Mouse (Mus musculus): Measurements from ENCODE around the gene Pskh1.

The Pskh1 gene

DNA sequence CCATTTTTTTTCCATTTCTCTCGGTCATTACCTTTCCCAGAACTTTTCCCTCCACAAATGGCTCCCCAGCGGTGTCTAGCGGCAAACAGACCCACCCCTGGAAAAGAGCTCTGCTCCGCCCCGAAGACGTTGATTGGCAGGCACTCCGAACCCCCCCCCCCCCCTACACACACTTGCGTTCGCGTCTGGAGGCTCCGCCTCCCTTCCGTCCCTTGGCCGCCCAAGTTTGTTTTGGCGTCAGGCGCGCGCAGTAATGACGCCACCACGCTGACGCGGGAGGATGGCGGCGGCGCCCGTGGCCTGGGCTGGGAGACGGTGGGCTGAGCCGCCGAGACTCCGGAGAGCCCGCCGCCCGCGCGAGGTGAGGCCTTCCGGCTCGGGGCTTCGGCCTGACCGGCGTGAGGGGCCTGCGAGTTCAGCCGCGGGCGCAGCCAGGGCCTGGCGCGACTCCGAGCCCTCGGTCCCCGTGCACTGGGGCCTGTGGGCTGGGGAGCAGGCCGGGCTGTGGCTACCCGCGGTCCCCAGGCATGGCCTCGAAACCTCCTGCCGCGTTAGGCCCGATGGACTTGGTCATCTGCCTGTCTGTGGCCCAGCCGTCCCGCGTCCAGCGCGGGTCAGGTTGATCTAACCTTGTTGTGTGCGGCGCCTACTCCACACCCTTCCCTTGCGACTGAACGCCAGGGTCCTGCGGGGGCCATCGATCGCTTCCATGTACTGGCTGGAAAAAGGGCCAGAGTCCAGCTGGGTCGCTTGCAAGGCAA is at the start of gene Pskh1:
Gene Pskh1, plus strand, starts transcription at position 262 of the 761 bp plus-strand sequence.
- DNase-seq (ENCODE audit: low spot score in 2 of 2): peak; percentile 84 to 91

DNA sequence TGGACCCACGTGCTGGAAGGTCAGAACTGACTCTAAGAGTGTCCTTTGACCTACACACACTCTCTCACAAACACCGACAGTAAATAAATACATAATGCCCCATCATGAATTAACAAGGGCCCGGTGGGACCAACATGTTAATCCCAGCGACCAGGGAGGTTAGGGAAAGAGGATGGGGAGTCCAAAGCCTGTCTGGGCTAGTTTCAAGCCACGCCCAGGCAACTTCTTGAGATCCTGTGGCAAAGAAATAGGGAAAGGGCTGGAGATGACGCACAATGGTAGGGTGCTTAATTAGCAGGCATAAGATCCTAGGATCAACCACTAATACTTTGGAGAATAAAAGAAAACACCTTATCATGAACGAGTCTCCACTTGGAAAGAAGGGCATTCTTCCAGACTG is 49.6 kb upstream of the Pskh1 start:
- DNase-seq (ENCODE audit: low spot score in 2 of 2): no peak

DNA sequence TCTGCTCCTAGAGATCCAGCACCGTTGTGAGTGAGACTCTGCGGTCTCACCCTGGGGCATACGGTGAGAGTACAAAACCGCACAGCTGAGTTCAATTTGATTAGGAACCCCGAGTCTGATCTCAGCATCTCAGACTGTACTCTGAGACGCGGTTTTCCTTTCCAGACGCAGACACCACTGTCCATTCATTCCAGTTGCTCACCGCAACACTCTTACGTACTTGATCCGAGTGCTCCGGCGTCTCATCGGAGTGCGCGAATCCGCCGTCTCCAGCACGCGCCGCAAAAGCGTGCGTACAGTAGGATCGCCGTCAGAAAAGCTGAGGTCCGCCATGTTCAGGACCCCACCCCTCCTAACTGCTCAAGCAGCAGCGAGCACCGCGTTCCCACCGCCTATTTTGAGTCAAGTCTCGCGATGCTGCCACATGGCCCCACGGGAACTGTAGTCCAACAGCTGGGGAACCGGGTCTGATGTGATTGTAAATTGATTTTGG is 48.5 kb upstream of the Pskh1 start:
- peak; percentile 74 to 85 for DNase-seq (ENCODE audit: low spot score in 2 of 2)

DNA sequence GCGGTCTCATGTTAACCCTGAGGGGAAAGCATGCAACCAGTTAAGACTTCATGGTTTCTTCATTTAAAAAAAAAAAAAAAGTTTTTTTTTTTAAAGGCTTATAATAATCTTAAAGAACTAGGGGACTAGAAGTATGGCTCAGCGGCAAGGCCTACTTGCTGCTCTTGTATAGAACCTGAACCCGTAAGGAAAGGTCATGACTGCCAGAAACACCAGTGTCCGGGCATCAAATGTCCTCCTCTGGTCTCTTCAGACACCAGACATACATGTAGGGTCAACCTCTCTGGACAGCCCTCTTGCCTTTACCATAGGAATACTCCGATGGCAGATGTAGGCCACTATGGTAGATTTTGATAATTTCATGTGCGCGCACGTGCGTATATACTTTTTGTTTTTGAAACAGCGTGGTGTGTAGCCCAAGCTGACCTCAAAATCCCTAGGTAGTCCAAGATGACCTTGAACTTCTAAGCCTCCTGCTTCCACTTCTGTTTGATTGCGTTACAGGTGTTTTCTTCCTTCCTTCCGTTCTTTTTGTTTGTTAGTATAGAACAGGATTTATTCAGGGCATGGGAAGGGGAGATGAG is 48.0 kb upstream of the Pskh1 start:
- peak in 1 of 2 experiments; percentile 18 for DNase-seq (ENCODE audit: low spot score in 2 of 2)

DNA sequence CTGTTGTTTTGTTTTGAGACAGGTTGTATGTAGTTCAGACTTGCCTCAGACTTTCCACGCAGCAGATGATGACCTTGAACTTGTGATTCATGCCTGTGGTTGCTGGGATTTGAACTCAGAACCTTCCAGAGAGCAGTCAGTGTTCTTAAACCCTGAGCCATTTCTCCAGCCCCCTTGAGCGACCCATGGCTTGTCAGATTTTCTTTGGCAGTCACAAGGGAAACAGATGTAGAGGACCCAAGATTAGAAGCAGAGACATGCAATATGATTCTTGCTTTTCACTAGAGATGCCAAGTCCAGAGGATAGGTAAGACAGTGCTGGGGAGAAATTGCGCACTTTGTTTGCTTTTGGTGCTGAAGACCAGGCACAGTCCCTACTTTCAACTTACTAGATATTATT is 47.1 kb upstream of the Pskh1 start, which contains the start of gene Cenpt:
Gene Cenpt, minus strand, starts transcription at position 101 of the 400 bp plus-strand sequence.
- no peak for DNase-seq (ENCODE audit: low spot score in 2 of 2)

DNA sequence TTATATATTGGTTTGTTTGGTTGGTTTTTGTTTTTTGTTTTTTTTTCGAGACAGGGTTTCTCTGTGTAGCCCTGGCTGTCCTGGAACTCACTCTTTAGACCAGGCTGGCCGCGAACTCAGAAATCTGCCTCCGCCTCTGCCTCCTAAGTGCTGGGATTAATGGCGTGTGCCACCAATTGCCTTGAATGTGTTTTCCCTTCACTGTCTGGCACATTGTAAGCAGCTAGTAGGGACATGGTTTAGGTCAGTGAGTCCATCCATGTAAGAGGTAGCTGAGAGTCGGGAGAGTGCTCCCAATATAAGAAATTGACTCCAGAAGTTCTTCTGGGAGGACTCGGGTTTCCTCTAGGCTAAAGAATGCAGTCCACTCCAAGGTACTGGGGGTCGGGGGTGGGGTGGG is 45.9 kb upstream of the Pskh1 start:
- DNase-seq (ENCODE audit: low spot score in 2 of 2): no peak

DNA sequence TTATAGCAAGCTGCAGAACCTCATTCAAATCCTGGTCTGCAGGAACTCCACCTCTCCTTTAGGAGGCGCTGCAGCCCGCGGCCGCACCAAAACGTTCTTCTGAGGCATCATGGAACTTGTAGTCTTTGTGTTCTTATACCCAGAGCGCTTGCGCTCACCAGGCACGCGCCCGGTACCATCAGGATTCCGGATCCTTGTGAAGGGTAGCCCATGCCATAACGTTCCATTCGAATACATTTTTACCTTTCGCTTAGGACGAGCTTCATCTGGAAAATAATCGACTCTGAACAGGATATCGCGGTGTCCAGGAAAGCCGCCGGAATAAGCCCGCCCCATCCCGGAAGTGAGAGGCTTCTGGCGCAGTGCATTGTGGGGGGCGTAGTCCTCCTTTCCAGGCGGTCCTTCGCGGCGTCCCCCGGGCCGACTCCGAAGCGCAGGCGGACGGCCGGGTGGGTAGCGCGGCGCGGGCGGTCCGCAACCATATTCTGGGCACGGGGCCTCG is 45.5 kb upstream of the Pskh1 start, which contains the start of gene Thap11:
Gene Thap11, plus strand, starts transcription at position 418 of the 502 bp plus-strand sequence.
- peak; percentile 82 to 83 for DNase-seq (ENCODE audit: low spot score in 2 of 2)

DNA sequence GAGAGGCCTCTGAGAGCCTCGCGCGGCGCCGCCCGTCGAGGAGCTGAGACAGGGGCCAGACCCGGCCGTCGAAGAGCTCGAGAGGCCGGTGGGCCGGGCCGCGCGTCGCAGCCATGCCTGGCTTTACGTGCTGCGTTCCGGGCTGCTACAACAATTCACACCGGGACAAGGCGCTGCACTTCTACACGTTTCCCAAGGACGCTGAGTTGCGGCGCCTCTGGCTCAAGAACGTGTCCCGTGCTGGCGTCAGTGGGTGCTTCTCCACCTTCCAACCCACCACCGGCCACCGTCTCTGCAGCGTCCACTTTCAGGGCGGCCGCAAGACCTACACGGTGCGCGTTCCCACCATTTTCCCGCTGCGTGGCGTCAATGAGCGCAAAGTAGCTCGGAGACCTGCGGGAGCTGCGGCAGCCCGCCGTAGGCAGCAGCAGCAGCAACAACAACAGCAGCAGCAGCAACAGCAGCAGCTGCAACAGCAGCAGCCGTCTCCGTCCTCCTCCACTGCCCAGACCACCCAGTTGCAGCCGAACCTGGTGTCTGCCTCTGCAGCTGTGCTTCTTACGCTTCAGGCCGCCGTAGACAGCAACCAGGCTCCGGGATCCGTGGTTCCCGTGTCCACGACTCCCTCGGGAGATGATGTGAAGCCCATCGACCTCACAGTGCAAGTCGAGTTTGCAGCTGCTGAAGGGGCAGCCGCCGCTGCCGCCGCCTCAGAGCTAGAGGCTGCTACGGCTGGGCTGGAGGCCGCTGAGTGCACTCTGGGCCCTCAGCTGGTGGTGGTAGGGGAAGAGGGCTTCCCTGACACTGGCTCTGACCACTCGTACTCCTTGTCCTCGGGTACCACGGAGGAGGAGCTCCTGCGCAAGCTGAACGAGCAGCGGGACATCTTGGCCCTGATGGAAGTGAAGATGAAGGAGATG is 44.7 kb upstream of the Pskh1 start:
- DNase-seq (ENCODE audit: low spot score in 2 of 2): peak; percentile 35 to 40

DNA sequence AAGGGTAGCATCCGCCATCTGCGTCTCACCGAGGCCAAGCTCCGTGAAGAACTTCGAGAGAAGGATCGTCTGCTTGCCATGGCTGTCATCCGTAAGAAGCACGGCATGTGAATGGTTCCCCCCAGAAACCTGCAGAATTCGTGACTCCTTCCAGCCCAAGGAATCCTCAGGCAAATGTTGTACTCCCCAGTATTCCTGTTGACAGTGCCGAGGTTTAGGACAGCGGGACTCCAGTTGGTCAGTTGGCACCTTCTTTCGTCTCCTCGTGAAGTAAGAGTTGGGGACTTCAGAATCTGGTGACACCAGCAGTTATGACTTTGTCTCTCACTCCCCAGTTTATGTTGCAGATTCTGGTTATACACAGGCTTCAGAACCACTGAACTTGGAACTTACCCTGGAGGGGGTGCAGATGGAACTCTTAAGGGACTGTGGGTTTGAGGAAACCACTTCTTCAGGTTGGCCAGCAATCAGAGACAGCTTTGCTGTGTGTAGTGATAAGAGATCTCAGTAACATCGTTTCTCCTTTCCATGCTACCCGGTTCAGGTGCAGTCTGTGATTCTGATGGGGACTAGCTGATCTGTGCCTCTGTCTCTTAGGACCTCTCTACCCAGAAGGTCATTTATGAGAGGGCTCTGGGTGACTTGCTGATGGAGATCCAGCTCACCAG is 43.9 kb upstream of the Pskh1 start:
- DNase-seq (ENCODE audit: low spot score in 2 of 2): no peak

DNA sequence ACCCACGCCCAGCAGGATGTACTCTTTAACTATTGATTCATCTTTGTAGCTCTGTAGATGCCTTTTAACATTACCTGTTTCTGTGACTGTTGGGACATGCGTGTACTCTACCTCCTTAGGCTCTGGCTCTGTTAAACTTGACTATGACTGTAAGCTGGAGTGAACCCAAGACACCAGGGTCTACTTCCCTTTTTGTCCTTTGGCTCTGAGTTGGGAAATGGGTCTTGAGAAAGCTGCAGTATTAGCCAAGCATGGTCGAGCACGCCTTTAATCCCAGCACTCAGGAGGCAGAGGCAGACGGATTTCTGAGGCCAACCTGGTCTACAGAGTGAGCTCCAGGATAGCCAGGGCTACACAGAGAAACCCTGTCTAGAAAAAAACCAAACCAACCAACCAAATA is 41.7 kb upstream of the Pskh1 start:
- DNase-seq (ENCODE audit: low spot score in 2 of 2): no peak

DNA sequence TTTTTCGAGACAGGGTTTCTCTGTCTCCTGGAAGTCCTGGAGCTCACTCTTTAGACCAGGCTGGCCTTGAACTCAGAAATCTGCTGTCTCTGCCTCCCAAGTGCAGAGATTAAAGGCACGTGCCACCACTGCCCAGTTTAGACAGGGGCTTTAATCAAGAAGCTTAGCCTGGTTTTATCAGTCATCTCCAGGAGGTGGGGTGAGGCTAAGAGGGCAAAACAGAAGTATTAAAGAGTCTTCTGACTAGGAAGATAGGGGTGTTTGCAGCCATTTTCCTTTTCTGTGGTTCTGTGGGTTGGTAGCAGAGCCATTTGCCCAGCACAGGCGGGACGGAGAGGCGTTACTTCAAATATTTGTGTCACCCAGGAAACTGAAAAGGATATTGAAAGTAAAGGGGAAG is 40.9 kb upstream of the Pskh1 start:
- DNase-seq (ENCODE audit: low spot score in 2 of 2): no peak

DNA sequence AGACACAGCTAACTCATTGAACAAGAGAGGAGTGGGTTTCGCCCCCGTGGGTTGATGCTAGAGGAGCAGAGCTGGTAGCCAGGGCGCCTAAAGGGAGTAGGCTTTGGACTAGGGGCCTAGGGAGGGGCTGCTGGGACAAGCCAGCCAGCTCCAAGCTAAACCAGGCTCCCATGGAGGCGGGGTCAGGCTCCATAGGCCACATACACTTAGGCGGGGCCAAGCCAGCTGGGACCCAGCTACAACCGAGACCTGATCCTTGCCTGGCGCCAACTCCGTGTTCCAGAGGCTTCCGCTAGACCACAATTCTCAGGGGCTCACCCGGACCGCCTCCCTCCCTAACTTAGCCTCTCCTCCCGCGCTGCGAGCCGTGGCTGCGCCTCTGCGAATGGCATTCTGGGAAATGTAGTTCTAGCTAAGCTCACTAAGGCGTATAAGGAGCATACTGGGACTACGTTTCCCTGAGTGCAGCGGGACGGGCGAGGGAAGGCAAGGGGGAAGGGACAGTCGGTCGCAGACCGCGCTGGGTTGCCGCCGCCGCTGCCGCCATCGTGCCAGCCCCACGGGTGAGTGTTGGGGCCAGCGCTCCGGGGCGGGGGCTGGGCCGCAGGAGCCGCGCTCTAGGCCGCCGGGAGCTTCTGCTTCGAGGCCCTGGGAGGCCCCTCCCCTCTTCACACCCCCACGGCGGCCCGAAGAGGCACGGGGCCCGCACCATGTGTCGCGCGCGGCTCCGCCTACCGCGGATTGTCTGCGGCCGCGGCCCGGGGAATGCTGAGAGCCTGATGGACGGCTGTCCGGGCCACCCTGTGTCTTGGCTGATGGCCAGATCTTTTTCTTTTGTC is 39.9 kb upstream of the Pskh1 start, which contains the start of gene Nutf2:
Gene Nutf2, plus strand, starts transcription at position 438 of the 839 bp plus-strand sequence.
- DNase-seq (ENCODE audit: low spot score in 2 of 2): peak; percentile 81 to 86

DNA sequence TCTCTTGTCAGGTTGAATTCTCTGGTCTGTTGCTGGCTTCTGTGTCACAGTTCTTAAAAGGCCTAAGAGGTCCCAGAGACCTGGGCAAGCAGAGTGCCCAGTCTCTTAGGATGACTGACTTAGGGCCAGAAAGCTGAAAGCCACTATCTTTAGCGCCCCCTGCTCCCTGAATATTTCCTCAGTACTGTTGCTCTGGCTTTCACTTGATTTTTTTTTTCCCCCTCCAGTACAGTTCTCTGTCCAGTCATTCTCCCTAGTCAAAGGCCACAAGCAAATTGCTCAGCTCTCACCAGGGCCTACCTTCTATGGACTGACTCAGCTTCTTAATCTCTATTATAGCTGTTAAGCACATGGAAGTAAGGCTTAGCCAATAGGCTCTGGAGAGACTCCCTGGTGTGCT is 38.3 kb upstream of the Pskh1 start:
- DNase-seq (ENCODE audit: low spot score in 2 of 2): no peak

DNA sequence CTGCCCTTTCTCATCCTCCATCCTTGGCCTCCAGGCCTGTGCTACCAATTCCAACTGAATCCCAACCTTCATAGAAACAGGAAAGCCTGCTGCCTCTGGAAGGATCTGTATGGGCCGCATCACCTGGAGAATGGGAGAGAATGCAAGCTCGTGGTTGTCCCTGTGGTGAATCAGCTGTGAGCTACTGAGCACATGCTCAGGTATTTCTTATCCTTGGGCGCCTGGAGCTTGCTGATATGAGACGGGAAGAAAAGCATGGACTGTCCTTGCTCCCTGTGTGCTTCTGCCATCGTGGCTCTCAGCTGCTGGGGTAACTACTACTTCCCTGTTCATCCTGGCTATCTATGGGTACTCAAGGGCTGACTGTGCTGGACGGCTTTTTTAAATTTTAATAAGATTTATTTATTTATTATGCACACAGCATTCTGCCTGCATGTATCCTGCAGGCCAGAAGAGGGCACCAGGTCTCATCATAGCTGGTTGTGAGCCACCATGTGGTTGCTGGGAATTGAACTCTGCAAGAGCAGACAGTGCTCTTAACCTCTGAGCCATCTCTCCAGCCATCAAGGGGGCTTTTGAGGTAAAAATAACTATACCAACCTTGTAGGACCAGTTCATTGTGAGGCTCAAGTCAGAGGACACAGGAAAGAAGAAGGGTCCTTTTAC is 33.7 kb upstream of the Pskh1 start:
- no peak for DNase-seq (ENCODE audit: low spot score in 2 of 2)

DNA sequence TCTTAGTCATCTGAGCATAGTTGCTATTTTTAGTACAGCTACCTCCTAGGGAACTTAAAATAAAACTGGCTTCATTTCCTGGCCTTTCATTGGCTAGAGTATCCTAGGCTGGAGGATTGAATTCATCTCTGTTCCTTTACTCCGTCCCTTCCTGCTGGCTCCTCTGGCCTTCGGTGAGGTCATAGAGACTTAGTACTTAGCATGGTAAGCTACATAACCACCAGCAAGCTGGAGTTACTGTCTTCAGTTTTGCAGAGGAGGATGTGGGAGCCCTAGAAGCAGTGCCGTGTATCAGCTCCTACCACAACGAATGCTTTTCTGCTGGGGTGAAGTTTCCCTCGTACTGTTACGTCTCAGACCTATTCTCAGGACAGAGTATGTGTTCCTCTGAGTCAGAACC is 25.9 kb upstream of the Pskh1 start:
- no peak for DNase-seq (ENCODE audit: low spot score in 2 of 2)

DNA sequence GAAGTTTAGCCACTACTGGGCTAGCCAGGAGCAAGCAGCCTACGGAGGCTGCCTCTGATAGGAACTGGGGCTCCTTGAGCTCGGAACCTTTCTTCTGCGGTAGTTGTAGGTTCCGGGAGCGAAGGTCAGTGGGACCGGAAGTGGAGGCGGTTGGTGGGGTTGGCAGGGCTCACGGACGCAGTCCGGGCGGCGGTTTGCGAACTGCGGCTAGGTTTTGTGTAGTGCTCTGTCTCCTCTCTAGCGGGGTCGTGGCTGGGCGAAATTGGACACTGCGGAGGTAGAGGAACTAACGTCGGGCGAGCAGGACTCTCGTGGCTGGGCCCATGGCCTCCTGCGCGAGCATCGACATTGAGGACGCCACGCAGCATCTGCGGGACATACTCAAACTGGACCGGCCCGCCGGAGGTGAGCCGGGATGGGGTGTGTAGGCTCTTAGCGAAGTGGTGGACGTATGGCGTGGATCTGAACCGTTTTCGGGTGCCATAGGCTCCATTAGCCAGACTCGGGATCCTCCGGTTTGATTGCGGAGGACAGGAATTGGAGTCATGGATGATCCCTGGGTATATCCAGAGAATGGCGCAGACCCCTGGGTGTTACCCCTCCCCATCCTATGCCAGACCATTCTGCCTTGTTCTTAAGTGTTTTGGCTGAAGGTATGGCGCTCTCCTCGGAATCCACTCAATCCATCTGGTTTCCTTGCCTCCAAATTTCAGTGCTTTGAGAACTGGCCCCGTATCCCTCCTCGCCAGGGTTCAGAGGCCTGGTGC is 19.3 kb upstream of the Pskh1 start, which contains the start of gene Edc4:
Gene Edc4, plus strand, starts transcription at position 128 of the 767 bp plus-strand sequence.
- peak; percentile 79 to 85 for DNase-seq (ENCODE audit: low spot score in 2 of 2)

DNA sequence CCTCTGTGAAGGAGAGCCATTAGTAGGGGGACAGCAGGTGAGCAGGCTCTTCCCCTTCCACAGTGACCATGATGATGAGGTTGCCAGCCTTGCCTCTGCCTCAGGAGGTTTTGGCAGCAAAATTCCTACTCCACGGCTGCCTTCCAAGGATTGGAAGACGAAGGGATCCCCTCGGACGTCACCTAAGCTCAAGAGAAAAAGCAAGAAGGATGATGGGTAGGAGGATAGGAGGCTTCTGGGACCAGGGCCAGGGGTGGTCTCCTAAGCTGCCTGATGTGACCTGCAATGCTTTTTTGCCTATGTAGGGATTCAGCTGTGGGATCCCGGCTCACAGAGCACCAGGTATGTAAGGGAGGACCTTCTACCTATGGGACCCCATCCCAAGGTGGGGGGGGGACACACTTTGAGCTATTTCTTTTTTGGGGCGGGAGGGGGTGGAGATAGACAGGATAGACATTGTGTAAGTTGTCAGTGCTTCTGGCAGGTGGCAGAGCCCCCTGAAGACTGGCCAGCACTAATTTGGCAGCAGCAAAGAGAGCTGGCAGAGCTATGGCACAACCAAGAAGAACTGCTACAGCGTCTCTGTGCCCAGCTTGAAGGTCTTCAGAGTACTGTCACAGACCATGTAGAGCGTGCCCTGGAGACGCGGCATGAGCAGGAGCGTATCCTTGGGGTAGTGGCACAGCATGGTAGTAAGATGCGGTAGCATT is 10.3 kb upstream of the Pskh1 start:
- DNase-seq (ENCODE audit: low spot score in 2 of 2): no peak

DNA sequence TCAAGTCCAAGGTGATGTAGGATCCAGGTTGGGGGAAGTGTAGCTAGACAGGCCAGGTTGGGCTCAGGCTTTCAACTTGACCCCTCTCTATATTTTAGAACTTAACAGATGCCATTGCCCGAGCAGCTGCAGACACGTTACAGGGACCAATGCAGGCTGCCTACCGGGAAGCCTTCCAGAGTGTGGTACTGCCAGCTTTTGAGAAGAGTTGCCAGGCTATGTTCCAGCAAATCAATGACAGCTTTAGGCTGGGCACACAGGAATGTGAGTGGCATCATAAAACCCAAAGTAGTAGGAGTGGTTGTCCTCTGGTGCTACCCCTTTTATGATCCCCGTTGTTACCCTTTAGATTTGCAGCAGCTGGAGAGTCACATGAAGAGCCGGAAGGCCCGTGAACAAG is 9.4 kb upstream of the Pskh1 start:
- DNase-seq (ENCODE audit: low spot score in 2 of 2): no peak

Data from frontal cortex, postnatal 25 days (tissue).